Mouse (Mus musculus): Measurements from ENCODE around the gene Rnf144b. TPM values are rescaled to one million over a fixed set of nuclear protein-coding genes. Genes with fewer than 3 reads are reported as not detected.

The Rnf144b gene
- polyA plus RNA-seq, 1 experiment from 2014 or later, result 1.5 TPM

DNA sequence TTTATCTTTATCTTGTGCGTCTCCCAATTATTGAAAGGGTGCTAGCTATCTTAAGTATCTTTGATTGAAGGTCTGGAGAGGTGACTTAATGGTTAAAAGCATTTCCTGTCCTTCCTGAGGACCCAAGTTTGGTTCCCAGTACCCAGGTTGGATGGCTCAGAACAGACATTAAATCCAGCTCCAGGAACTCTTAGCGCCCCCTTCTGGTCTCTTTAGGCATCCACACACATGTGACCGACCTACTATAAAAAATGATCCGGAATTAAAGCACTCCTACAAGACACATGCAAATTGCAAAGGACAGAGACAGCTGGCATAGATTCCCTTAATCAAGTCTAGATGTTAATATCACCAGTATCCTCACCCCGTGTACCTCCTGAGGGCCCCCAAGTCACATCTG lies 104.1 kb downstream of the Rnf144b start:
- WGBS, result 89% methylated on average over 5 of the region's 5 CpGs
- peaks cover 17% of the 10 kb centered on the region for H3K4me1 ChIP-seq (replicated peaks; ENCODE audit: control insufficient read depth, insufficient read depth, low read length)
- no peak overlapping the region for H3K9ac ChIP-seq (ENCODE audit: low read length)
- H3K36me3 ChIP-seq (ENCODE audit: control insufficient read depth, insufficient read depth, low read length), result no peaks in the 10 kb centered on the region
- no peaks in the 10 kb centered on the region for H3K27me3 ChIP-seq (ENCODE audit: control insufficient read depth, insufficient read depth, low read depth, low read length)
- no peak overlapping the region for H3K4me3 ChIP-seq (ENCODE audit: low read length)
- no peak overlapping the region for H3K4me2 ChIP-seq (ENCODE audit: low read depth, low read length)
- no peaks in the 10 kb centered on the region for H3K9me3 ChIP-seq (ENCODE audit: control insufficient read depth, low read length)
- ATAC-seq (ENCODE audit: low read depth), result no peak
- H3K27ac ChIP-seq (ENCODE audit: low read length), result no peak overlapping the region

- no peaks in the 10 kb centered on the region for H3K27me3 ChIP-seq (ENCODE audit: control insufficient read depth, insufficient read depth, low read depth, low read length)
- no peak overlapping the region for H3K4me3 ChIP-seq (ENCODE audit: low read length)
- H3K9me3 ChIP-seq (ENCODE audit: control insufficient read depth, low read length), result no peaks in the 10 kb centered on the region
- no peaks in the 10 kb centered on the region for H3K36me3 ChIP-seq (ENCODE audit: control insufficient read depth, insufficient read depth, low read length)
- 86% methylated on average over 8 of the region's 8 CpGs for WGBS
- ATAC-seq (ENCODE audit: low read depth), result no peak
- no peak overlapping the region for H3K27ac ChIP-seq (ENCODE audit: low read length)
- H3K9ac ChIP-seq (ENCODE audit: low read length), result no peak overlapping the region
- H3K4me1 ChIP-seq (replicated peaks; ENCODE audit: control insufficient read depth, insufficient read depth, low read length), result peaks cover 17% of the 10 kb centered on the region
- H3K4me2 ChIP-seq (ENCODE audit: low read depth, low read length), result no peak overlapping the region
These were observed 105.7 kb downstream of the Rnf144b start for GRCm38 (mm10) chr13:47228201-47228600.

GRCm38 (mm10) chr13:47228626-47229190 lies 106.3 kb downstream of the Rnf144b start:
- 55% methylated on average over 12 of the region's 12 CpGs for WGBS
- peak; percentile 21; the same call in 1 of the 2 replicates for ATAC-seq (ENCODE audit: low read depth)
- H3K4me1 ChIP-seq (replicated peaks; ENCODE audit: control insufficient read depth, insufficient read depth, low read length), result peaks cover 15% of the 10 kb centered on the region
- H3K9ac ChIP-seq (ENCODE audit: low read length), result no peak overlapping the region
- H3K4me2 ChIP-seq (ENCODE audit: low read depth, low read length), result no peak overlapping the region
- H3K27me3 ChIP-seq (ENCODE audit: control insufficient read depth, insufficient read depth, low read depth, low read length), result no peaks in the 10 kb centered on the region
- no peak overlapping the region for H3K27ac ChIP-seq (ENCODE audit: low read length)
- H3K9me3 ChIP-seq (ENCODE audit: control insufficient read depth, low read length), result no peaks in the 10 kb centered on the region
- no peak overlapping the region for H3K4me3 ChIP-seq (ENCODE audit: low read length)
- H3K36me3 ChIP-seq (ENCODE audit: control insufficient read depth, insufficient read depth, low read length), result no peaks in the 10 kb centered on the region

GRCm38 (mm10) chr13:47232163-47232562 lies 109.7 kb downstream of the Rnf144b start:
- no peak overlapping the region for H3K4me2 ChIP-seq (ENCODE audit: low read depth, low read length)
- no peaks in the 10 kb centered on the region for H3K9me3 ChIP-seq (ENCODE audit: control insufficient read depth, low read length)
- no peaks in the 10 kb centered on the region for H3K4me1 ChIP-seq (replicated peaks; ENCODE audit: control insufficient read depth, insufficient read depth, low read length)
- no peak overlapping the region for H3K27ac ChIP-seq (ENCODE audit: low read length)
- H3K27me3 ChIP-seq (ENCODE audit: control insufficient read depth, insufficient read depth, low read depth, low read length), result no peaks in the 10 kb centered on the region
- no peak for ATAC-seq (ENCODE audit: low read depth)
- 76% methylated on average over 6 of the region's 6 CpGs for whole genome bisulfite sequencing
- no peak overlapping the region for H3K4me3 ChIP-seq (ENCODE audit: low read length)
- no peaks in the 10 kb centered on the region for H3K36me3 ChIP-seq (ENCODE audit: control insufficient read depth, insufficient read depth, low read length)
- H3K9ac ChIP-seq (ENCODE audit: low read length), result no peak overlapping the region

- Histone ChIP-seq H3K4me3 (ENCODE audit: low read length) (no peak overlapping the region), H3K27ac (ENCODE audit: low read length) (no peak overlapping the region), H3K9me3 (ENCODE audit: control insufficient read depth, low read length) (no peaks in the 10 kb centered on the region), H3K4me1 (replicated peaks; ENCODE audit: control insufficient read depth, insufficient read depth, low read length) (no peaks in the 10 kb centered on the region), H3K9ac (ENCODE audit: low read length) (no peak overlapping the region), H3K27me3 (ENCODE audit: control insufficient read depth, insufficient read depth, low read depth, low read length) (no peaks in the 10 kb centered on the region), H3K36me3 (ENCODE audit: control insufficient read depth, insufficient read depth, low read length) (no peaks in the 10 kb centered on the region), H3K4me2 (ENCODE audit: low read depth, low read length) (no peak overlapping the region)
- 85% methylated on average over 8 of the region's 8 CpGs for WGBS
- ATAC-seq (ENCODE audit: low read depth), result no peak
These were observed 114.9 kb downstream of the Rnf144b start for GRCm38 (mm10) chr13:47237376-47237775.

- H3K9ac ChIP-seq (ENCODE audit: low read length), result no peak overlapping the region
- 86% methylated on average over 17 of the region's 17 CpGs for WGBS
- no peak overlapping the region for H3K4me3 ChIP-seq (ENCODE audit: low read length)
- H3K27me3 ChIP-seq (ENCODE audit: control insufficient read depth, insufficient read depth, low read depth, low read length), result no peaks in the 10 kb centered on the region
- no peak overlapping the region for H3K4me2 ChIP-seq (ENCODE audit: low read depth, low read length)
- no peaks in the 10 kb centered on the region for H3K36me3 ChIP-seq (ENCODE audit: control insufficient read depth, insufficient read depth, low read length)
- no peak overlapping the region for H3K27ac ChIP-seq (ENCODE audit: low read length)
- H3K4me1 ChIP-seq (replicated peaks; ENCODE audit: control insufficient read depth, insufficient read depth, low read length), result no peaks in the 10 kb centered on the region
- ATAC-seq (ENCODE audit: low read depth), result no peak
- H3K9me3 ChIP-seq (ENCODE audit: control insufficient read depth, low read length), result no peaks in the 10 kb centered on the region
These were observed 115.7 kb downstream of the Rnf144b start for GRCm38 (mm10) chr13:47238131-47238530.

DNA sequence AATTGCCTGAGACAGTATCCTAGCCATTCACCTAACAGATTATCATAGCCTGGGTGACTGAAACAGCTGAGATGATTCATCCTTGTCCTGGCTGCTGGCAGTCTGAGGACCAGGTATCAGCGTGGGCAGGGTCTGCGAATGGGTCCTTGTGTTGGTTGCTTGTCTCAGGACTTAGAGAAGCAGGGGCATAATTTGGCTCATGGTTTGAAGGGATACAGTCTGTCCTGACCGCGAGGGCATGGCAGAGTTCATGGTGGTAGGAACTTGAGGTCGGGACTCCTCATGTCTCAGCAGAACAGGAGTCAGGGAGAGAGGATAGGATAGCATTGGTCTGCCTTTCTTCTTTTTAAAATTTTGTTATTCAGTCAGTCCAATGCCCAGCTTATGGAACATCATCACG lies 121.1 kb downstream of the Rnf144b start:
- H3K36me3 ChIP-seq (ENCODE audit: control insufficient read depth, insufficient read depth, low read length), result no peaks in the 10 kb centered on the region
- H3K9me3 ChIP-seq (ENCODE audit: control insufficient read depth, low read length), result no peaks in the 10 kb centered on the region
- no peak overlapping the region for H3K27ac ChIP-seq (ENCODE audit: low read length)
- H3K4me1 ChIP-seq (replicated peaks; ENCODE audit: control insufficient read depth, insufficient read depth, low read length), result 0 out of 2 replicates have a peak, but pooled peaks cover 2% of the 10 kb centered on the region
- no peak overlapping the region for H3K4me3 ChIP-seq (ENCODE audit: low read length)
- H3K4me2 ChIP-seq (ENCODE audit: low read depth, low read length), result no peak overlapping the region
- WGBS, result 89% methylated on average over 6 of the region's 6 CpGs
- H3K9ac ChIP-seq (ENCODE audit: low read length), result no peak overlapping the region
- H3K27me3 ChIP-seq (ENCODE audit: control insufficient read depth, insufficient read depth, low read depth, low read length), result no peaks in the 10 kb centered on the region
- no peak for ATAC-seq (ENCODE audit: low read depth)

GRCm38 (mm10) chr13:47244771-47245170 lies 122.3 kb downstream of the Rnf144b start:
- Histone ChIP-seq H3K9ac (ENCODE audit: low read length) (no peak overlapping the region), H3K4me1 (replicated peaks; ENCODE audit: control insufficient read depth, insufficient read depth, low read length) (0 out of 2 replicates have a peak, but pooled peaks cover 2% of the 10 kb centered on the region), H3K27ac (ENCODE audit: low read length) (no peak overlapping the region), H3K36me3 (ENCODE audit: control insufficient read depth, insufficient read depth, low read length) (no peaks in the 10 kb centered on the region), H3K4me2 (ENCODE audit: low read depth, low read length) (no peak overlapping the region), H3K9me3 (ENCODE audit: control insufficient read depth, low read length) (no peaks in the 10 kb centered on the region), H3K4me3 (ENCODE audit: low read length) (no peak overlapping the region), H3K27me3 (ENCODE audit: control insufficient read depth, insufficient read depth, low read depth, low read length) (no peaks in the 10 kb centered on the region)
- WGBS, result 50% methylated on average over 11 of the region's 11 CpGs
- ATAC-seq (ENCODE audit: low read depth), result no peak

- WGBS, result 62% methylated on average over 10 of the region's 10 CpGs
- no peak overlapping the region for H3K27ac ChIP-seq (ENCODE audit: low read length)
- H3K9me3 ChIP-seq (ENCODE audit: control insufficient read depth, low read length), result no peaks in the 10 kb centered on the region
- H3K27me3 ChIP-seq (ENCODE audit: control insufficient read depth, insufficient read depth, low read depth, low read length), result no peaks in the 10 kb centered on the region
- H3K4me1 ChIP-seq (replicated peaks; ENCODE audit: control insufficient read depth, insufficient read depth, low read length), result 0 out of 2 replicates have a peak, but pooled peaks cover 2% of the 10 kb centered on the region
- H3K9ac ChIP-seq (ENCODE audit: low read length), result no peak overlapping the region
- ATAC-seq (ENCODE audit: low read depth), result no peak
- no peaks in the 10 kb centered on the region for H3K36me3 ChIP-seq (ENCODE audit: control insufficient read depth, insufficient read depth, low read length)
- no peak overlapping the region for H3K4me2 ChIP-seq (ENCODE audit: low read depth, low read length)
- H3K4me3 ChIP-seq (ENCODE audit: low read length), result no peak overlapping the region
These were observed 124.0 kb downstream of the Rnf144b start for GRCm38 (mm10) chr13:47246459-47246858.

Data from lung, embryonic 16.5 days (tissue).